14 mouse cellular contexts compared by ENCODE assay signal in genomic region chr13:83590886-83591285, GRCm38 (mm10).
"Had no signal": no experiment of that assay in that cellular context is flagged by ENCODE, and none has a peak within 500 bp of the region (broad histone marks: within the 10 kb centered on the region; RNA-seq: fewer than 3 reads in every experiment).

No protein-coding gene starts in this region.

- DNase-seq: gastrocnemius, postnatal 14 days; gastrocnemius, postnatal 36 days; heart, adult 18-20 months; heart, postnatal 14 days; heart, postnatal 36 days; kidney, adult 11 months; kidney, adult 2 months; kidney, adult 9 months; kidney, postnatal 25 days; kidney, postnatal 4 days; left cerebral cortex, postnatal 4 days; liver, embryonic 13.5 days had no signal

- ATAC-seq: hindbrain, postnatal 0 days; intestine, embryonic 16.5 days had no signal
